Mouse (Mus musculus) cerebellum, adult 8-10 months (tissue): ENCODE results near the gene Fmnl3.

Experiments
- DNase-seq: peaks from one replicate; pipeline ENCODE4 v3.0.0; 2022

Gene Fmnl3

GRCm38 (mm10) chr15:99342194-99342981 lies 27.9 kb downstream of the Fmnl3 start:
- DNase-seq: no peak

GRCm38 (mm10) chr15:99341102-99341501 lies 29.2 kb downstream of the Fmnl3 start:
- DNase-seq: no peak

DNA sequence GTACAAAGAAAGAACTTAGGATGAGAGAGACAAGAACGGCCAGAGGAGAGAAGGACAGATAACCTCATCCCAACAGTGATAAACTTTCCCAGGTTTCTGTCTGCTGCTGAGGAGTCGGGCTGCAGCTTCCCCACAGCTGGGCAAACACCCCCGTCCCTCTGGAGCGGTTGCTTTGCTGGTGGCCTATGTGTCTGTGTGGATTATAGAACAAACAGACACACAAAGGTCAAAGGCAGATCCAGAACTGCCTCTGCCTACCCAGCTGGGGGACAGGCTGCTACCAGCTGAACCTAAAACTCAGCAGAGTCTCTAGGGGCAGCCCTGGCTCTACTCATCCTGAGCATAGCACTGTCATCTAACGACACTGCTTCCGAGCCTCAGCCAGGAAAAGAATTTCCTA lies 30.6 kb downstream of the Fmnl3 start:
- DNase-seq: no peak

- DNase-seq: no peak
Measured at GRCm38 (mm10) chr15:99338916-99339315, 31.4 kb downstream of the Fmnl3 start.

DNA sequence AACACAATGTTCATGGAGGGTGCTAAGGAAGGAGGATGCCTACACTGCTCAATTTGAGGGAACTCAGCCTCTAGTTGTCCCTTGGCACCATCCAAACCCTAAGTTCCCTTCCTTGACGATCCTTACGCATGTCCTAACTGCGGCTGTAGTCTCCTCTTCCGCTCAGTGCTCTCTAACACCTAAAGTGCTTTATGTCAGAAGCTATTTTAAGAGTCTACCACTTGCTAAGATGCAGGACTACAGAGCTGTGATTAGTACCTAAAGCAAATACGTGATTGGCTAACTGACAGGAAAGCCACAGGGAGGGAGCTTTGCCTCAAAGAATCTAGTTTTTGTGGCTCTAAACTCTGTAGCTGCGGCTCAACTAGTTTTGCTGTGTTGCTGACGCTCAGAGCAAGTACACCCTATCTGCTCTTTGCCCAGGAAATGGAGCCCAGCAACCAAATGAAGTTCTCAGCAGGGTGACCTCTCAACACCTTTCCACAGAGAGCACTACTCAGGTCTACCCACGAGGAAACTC lies 34.4 kb downstream of the Fmnl3 start:
- no peak for DNase-seq

- DNase-seq: no peak
Measured at GRCm38 (mm10) chr15:99334500-99334899, 35.8 kb downstream of the Fmnl3 start.

DNA sequence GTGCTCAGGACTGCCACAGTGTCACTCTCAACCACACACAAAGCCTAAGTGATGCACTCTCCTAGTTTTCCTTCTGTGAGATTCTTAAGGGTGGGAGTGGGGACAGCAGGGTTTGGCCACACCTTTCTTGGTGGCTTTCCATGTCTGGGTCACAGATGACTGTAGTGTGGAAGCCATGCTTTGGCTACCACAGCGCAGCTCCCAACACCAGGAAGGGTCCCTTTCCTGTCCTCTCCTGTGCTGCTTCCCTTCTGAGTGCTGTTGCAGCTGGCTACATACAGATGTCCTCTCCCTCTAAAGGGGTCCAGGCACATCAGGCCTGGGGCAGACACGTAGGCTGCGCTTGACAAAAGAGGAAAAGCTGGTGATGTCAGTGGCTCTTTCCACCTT lies 36.6 kb downstream of the Fmnl3 start:
- DNase-seq: no peak

GRCm38 (mm10) chr15:99332921-99333675 lies 37.2 kb downstream of the Fmnl3 start:
- no peak for DNase-seq

GRCm38 (mm10) chr15:99332111-99332510 lies 38.2 kb downstream of the Fmnl3 start:
- DNase-seq: no peak

GRCm38 (mm10) chr15:99331341-99331740 lies 38.9 kb downstream of the Fmnl3 start:
- no peak for DNase-seq

- no peak for DNase-seq
Measured at GRCm38 (mm10) chr15:99330324-99330723, 40.0 kb downstream of the Fmnl3 start.

DNA sequence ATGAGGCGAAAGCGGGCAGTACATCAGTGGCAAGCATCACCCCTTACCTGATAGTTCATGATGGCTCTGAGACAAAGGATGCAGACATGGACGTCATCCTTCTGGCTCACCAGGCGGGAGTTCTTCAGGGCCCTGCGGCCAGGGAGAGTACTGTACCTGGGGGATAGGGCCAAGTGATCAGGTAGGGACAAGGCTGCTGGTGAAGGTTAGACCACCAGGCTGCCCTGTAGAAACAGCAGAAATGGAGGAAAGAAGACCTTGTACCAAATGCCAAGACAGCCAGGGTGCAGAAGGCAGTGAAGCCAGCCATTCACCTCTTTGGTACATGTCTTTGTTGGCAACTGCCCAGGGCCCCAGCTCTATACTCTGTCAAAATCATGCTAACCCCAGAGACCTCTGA lies 42.3 kb downstream of the Fmnl3 start:
- DNase-seq: no peak

DNA sequence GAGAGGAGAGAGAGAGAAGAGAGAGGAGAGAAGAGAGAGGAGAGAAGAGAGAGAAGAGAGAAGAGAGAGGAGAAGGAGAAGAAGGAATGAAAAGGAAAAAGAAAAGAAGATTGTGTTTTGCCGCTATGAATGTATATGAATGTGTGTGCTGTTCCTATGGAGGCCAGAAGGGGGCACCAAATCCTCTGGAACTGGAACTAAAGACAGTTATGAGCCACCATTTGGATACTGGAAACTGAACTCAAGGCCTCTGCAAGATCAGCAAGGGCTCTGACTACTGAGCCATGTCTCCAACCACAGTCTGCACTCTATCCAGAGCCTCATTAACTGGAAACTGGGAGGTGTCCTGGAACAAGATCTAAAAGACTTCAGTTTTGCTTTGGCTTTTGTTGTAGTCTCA lies 43.3 kb downstream of the Fmnl3 start:
- no peak for DNase-seq

GRCm38 (mm10) chr15:99326407-99326806 lies 43.9 kb downstream of the Fmnl3 start:
- no peak for DNase-seq

- DNase-seq: no peak
Measured at GRCm38 (mm10) chr15:99325598-99325997, 44.7 kb downstream of the Fmnl3 start.

GRCm38 (mm10) chr15:99324151-99324550 lies 46.1 kb downstream of the Fmnl3 start:
- DNase-seq: no peak

DNA sequence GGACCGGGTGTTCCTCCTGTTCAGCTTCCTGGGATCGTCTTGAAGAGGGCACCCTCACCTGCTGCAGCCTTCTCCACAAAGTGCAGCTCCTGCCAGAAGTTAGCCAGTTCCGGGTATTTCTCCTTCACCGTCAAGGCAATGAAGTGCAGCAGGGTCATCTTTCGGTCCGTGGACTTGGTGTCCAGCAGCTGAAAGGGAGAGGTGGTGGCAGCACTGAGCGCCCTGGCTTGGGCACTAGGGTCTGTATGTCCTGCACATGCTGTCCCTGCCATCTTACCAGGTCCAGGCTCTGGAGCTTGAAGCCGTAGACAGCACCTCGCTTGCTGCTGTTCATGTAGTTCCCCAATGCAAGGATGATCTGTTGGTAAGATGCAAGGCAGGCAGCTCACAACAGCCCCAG lies 49.3 kb downstream of the Fmnl3 start:
- no peak for DNase-seq

GRCm38 (mm10) chr15:99320168-99320674 lies 50.1 kb downstream of the Fmnl3 start:
- no peak for DNase-seq

DNA sequence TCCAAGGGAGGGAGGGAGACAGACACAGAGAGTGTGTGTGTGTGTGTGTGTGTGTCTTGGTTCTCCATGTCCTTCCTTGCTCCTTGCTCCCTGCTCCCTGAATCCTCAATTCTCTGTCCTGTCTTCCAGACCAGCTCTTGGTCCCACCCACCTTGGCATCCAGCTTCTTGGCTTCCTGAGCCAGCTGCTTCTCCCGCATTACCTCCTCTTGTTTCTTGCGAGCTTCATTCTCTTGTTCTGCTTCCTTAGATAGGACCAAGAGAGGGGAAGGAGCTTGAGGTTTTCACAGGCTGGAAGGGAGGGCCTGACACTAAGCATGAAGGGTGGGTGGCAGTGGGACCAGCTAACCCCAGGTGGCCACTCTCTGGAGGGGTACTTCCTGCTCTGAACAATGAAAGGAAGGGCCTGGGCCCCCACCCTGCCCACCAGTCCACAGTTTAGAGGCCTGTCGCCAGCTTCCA lies 50.8 kb downstream of the Fmnl3 start:
- no peak for DNase-seq

- DNase-seq: peak; percentile 57
Measured at GRCm38 (mm10) chr15:99318861-99319410, 51.3 kb downstream of the Fmnl3 start.

- DNase-seq: no peak
Measured at GRCm38 (mm10) chr15:99318071-99318470, 52.2 kb downstream of the Fmnl3 start.

GRCm38 (mm10) chr15:99317267-99317651 lies 53.0 kb downstream of the Fmnl3 start:
- DNase-seq: no peak
